Mouse (Mus musculus) layer of hippocampus, adult 8-10 months (tissue): Measurements from ENCODE around the gene Gbp2. TPM values are rescaled to one million over a fixed set of nuclear protein-coding genes. Genes with fewer than 3 reads are reported as not detected.
"Not testable (repeated sequence)": the region's sequence is repeated elsewhere in the genome, so short reads cannot be mapped to it uniquely, and the experiment has no call there.

Experiments used
- DNase-seq, 2 experiments: peaks; one replicate each; pipeline ENCODE4 v3.0.0; 2022; ENCODE audit warnings: low spot score in 2 of 2
- total RNA-seq, 4 experiments: library from RNA; stranded (reverse); gene quantifications; 2 replicates each; pipeline ENCODE4 v1.2.4; 2022

The Gbp2 gene
- 1 to 10 TPM; 2.4 to 8.0 (median 4.3) TPM for total RNA-seq

- no peak for DNase-seq
These were observed at the start of gene Gbp2 for GRCm38 (mm10) chr3:142620111-142620955. Gene Gbp2, plus strand, starts transcription at chr3:142620602.

- no peak for DNase-seq
These were observed 49.7 kb upstream of the Gbp2 start for GRCm38 (mm10) chr3:142570738-142571137.

GRCm38 (mm10) chr3:142577108-142577507 lies 43.3 kb upstream of the Gbp2 start:
- DNase-seq: no peak

GRCm38 (mm10) chr3:142578342-142578741 lies 42.1 kb upstream of the Gbp2 start:
- no peak for DNase-seq

GRCm38 (mm10) chr3:142583067-142583466 lies 37.3 kb upstream of the Gbp2 start:
- no peak for DNase-seq

- no peak for DNase-seq
These were observed 33.0 kb upstream of the Gbp2 start for GRCm38 (mm10) chr3:142587386-142587785.

GRCm38 (mm10) chr3:142588888-142589287 lies 31.5 kb upstream of the Gbp2 start:
- no peak for DNase-seq

- no peak for DNase-seq
These were observed 29.9 kb upstream of the Gbp2 start for GRCm38 (mm10) chr3:142590431-142591067.

- no peak for DNase-seq
These were observed 25.9 kb upstream of the Gbp2 start, which contains the start of gene Gbp2b for GRCm38 (mm10) chr3:142594547-142594946. Gene Gbp2b, plus strand, starts transcription at chr3:142594847.

- no peak for DNase-seq
These were observed 22.5 kb upstream of the Gbp2 start for GRCm38 (mm10) chr3:142597923-142598322.

- no peak for DNase-seq
These were observed 18.7 kb upstream of the Gbp2 start for GRCm38 (mm10) chr3:142601675-142602074.

GRCm38 (mm10) chr3:142618658-142619057 lies 1.7 kb upstream of the Gbp2 start:
- DNase-seq: no peak

GRCm38 (mm10) chr3:142619606-142620005 lies 796 bp upstream of the Gbp2 start:
- DNase-seq: no peak

- DNase-seq: no peak
These were observed 657 bp downstream of the Gbp2 start for GRCm38 (mm10) chr3:142620956-142621562.

- DNase-seq: no peak
These were observed 10.0 kb downstream of the Gbp2 start for GRCm38 (mm10) chr3:142630385-142630784.

GRCm38 (mm10) chr3:142640201-142640600 lies 19.8 kb downstream of the Gbp2 start:
- DNase-seq: peak in 1 of 2 experiments; percentile 59

GRCm38 (mm10) chr3:142645949-142646348 lies 25.5 kb downstream of the Gbp2 start:
- peak in 1 of 2 experiments; percentile 58 for DNase-seq

- not testable (repeated sequence) for DNase-seq
These were observed 27.4 kb downstream of the Gbp2 start for GRCm38 (mm10) chr3:142647836-142648235.

GRCm38 (mm10) chr3:142650205-142650604 lies 29.8 kb downstream of the Gbp2 start:
- DNase-seq: no peak

- no peak for DNase-seq
These were observed 44.3 kb downstream of the Gbp2 start for GRCm38 (mm10) chr3:142664723-142665122.

GRCm38 (mm10) chr3:142674607-142675006 lies 54.2 kb downstream of the Gbp2 start:
- DNase-seq: no peak
